In genomic region chr14:96362727-96363126, GRCm38 (mm10) we compare ENCODE assay signal across 33 mouse cellular contexts.
"Had no signal": no experiment of that assay in that cellular context is flagged by ENCODE, and none has a peak within 500 bp of the region (broad histone marks: within the 10 kb centered on the region; RNA-seq: fewer than 3 reads in every experiment).

No protein-coding gene starts in this region.

- H3K27ac ChIP-seq: heart, embryonic 13.5 days; heart, embryonic 15.5 days; hindbrain, embryonic 10.5 days; hindbrain, embryonic 12.5 days; hindbrain, embryonic 13.5 days; hindbrain, embryonic 14.5 days; hindbrain, embryonic 15.5 days; hindbrain, postnatal 0 days; intestine, embryonic 15.5 days; kidney, embryonic 15.5 days; kidney, postnatal 0 days; layer of hippocampus, adult 2 months; left cerebral cortex, adult 2 months had no signal

- H3K9me3 ChIP-seq: heart, embryonic 12.5 days; heart, embryonic 13.5 days; heart, embryonic 15.5 days; hindbrain, embryonic 10.5 days; hindbrain, embryonic 12.5 days; hindbrain, embryonic 13.5 days; hindbrain, embryonic 15.5 days; intestine, embryonic 15.5 days; kidney, embryonic 15.5 days had no signal

- H3K4me2 ChIP-seq: heart, embryonic 12.5 days; heart, embryonic 13.5 days; heart, embryonic 15.5 days; hindbrain, embryonic 12.5 days; hindbrain, embryonic 13.5 days; hindbrain, embryonic 14.5 days; hindbrain, embryonic 15.5 days; intestine, embryonic 15.5 days; kidney, embryonic 15.5 days had no signal

- H3K4me3 ChIP-seq: heart, embryonic 12.5 days; heart, embryonic 13.5 days; heart, embryonic 15.5 days; hindbrain, embryonic 10.5 days; hindbrain, embryonic 12.5 days; hindbrain, embryonic 13.5 days; hindbrain, embryonic 15.5 days; intestine, embryonic 15.5 days; kidney, embryonic 15.5 days; layer of hippocampus, adult 2 months; left cerebral cortex, adult 2 months had no signal

- H3K4me1 ChIP-seq: heart, embryonic 12.5 days; heart, embryonic 13.5 days; heart, embryonic 15.5 days; hindbrain, embryonic 10.5 days; hindbrain, embryonic 12.5 days; hindbrain, embryonic 13.5 days; hindbrain, embryonic 15.5 days; intestine, embryonic 15.5 days; kidney, embryonic 15.5 days had no signal

- H3K27me3 ChIP-seq: heart, embryonic 12.5 days; heart, embryonic 13.5 days; heart, embryonic 15.5 days; hindbrain, embryonic 12.5 days; hindbrain, embryonic 13.5 days; hindbrain, embryonic 15.5 days; intestine, embryonic 15.5 days; kidney, embryonic 15.5 days had no signal

- H3K36me3 ChIP-seq: heart, embryonic 12.5 days; heart, embryonic 13.5 days; heart, embryonic 15.5 days; hindbrain, embryonic 10.5 days; hindbrain, embryonic 12.5 days; hindbrain, embryonic 13.5 days; hindbrain, embryonic 15.5 days; intestine, embryonic 15.5 days; kidney, embryonic 15.5 days had no signal

- DNase-seq: heart, postnatal 10 days; heart, postnatal 14 days; heart, postnatal 36 days; kidney, adult 11 months; kidney, adult 18-20 months; kidney, adult 2 months; kidney, adult 8-10 months; kidney, adult 9 months; kidney, postnatal 10 days; kidney, postnatal 14 days; kidney, postnatal 25 days; kidney, postnatal 36 days; kidney, postnatal 4 days; layer of hippocampus, adult 9-11 months; layer of hippocampus, postnatal 36 days had no signal

- H3K9ac ChIP-seq: heart, embryonic 12.5 days; heart, embryonic 13.5 days; heart, embryonic 15.5 days; hindbrain, embryonic 12.5 days; hindbrain, embryonic 13.5 days; hindbrain, embryonic 14.5 days; hindbrain, embryonic 15.5 days; intestine, embryonic 15.5 days; kidney, embryonic 15.5 days had no signal

- ATAC-seq: hindbrain, embryonic 16.5 days; hindbrain, postnatal 0 days; inflammation-experienced regulatory T-cells, adult 6 months; intestine, embryonic 15.5 days; intestine, embryonic 16.5 days; intestine, postnatal 0 days had no signal
